Comparison of ENCODE assay signal across 8 mouse cellular contexts in genomic region chr19:31664159-31664991, GRCm38 (mm10).
DNase-seq lines count a peak whose midpoint lies in the region; ATAC-seq and TF ChIP-seq lines count a peak whose summit lies in the region.

No protein-coding gene starts in this region.

- no peaks in the 10 kb centered on the region for H3K36me3 ChIP-seq in forebrain, postnatal 0 days (ENCODE audit: insufficient read depth)

- H3K9me3 ChIP-seq in forebrain, postnatal 0 days (ENCODE audit: low read length), result no peaks in the 10 kb centered on the region

- peak; percentile 11; the same call in 1 of the 2 replicates for TF ChIP-seq CTCF in forebrain, postnatal 0 days (IDR thresholded peaks at IDR 0.05; ENCODE audit: low read depth)
- TF ChIP-seq CTCF in lung, adult 2 months (IDR thresholded peaks at IDR 0.05; ENCODE audit: insufficient read depth, low read length), result no peak
- no peak for TF ChIP-seq CTCF in olfactory bulb, adult 2 months (IDR thresholded peaks at IDR 0.05; ENCODE audit: insufficient read depth, low read depth, low read length)

- H3K9ac ChIP-seq in forebrain, postnatal 0 days, result peak overlapping the region; percentile 66

- TF ChIP-seq POLR2A in lung, adult 2 months (IDR thresholded peaks at IDR 0.05; ENCODE audit: borderline replicate concordance, extremely low read depth, low read depth, low read length), result 0 out of 2 replicates have a peak, but pooled peaks have one; percentile 15
- peak; percentile 9; the same call in 1 of the 2 replicates for TF ChIP-seq POLR2A in olfactory bulb, adult 2 months (IDR thresholded peaks at IDR 0.05; ENCODE audit: insufficient read depth, low read depth, low read length)

- peak overlapping the region; percentile 98 for H3K4me2 ChIP-seq in forebrain, postnatal 0 days (ENCODE audit: low read depth)

- H3K4me1 ChIP-seq in forebrain, postnatal 0 days (ENCODE audit: insufficient read depth), result peaks cover under 1% of the 10 kb centered on the region; the same call in 1 of the 2 replicates
- H3K4me1 ChIP-seq in lung, adult 2 months (ENCODE audit: control insufficient read depth, insufficient read depth, low read length), result peaks cover 4% of the 10 kb centered on the region
- H3K4me1 ChIP-seq in olfactory bulb, adult 2 months (ENCODE audit: control insufficient read depth, insufficient read depth, low read length), result no peaks in the 10 kb centered on the region

- peak overlapping the region; percentile 73 for H3K27ac ChIP-seq in forebrain, postnatal 0 days (ENCODE audit: low read depth, low read length)
- peak overlapping the region; percentile 57 for H3K27ac ChIP-seq in olfactory bulb, adult 2 months (ENCODE audit: insufficient read depth, low read depth, low read length)

- DNase-seq in 3134 (ENCODE audit: extremely low read depth, insufficient read length, low spot score), result peak; percentile 8
- DNase-seq in brain, adult 2 months (ENCODE audit: low read depth, low spot score), result peak; percentile 83
- peak; percentile 70 for DNase-seq in forebrain, postnatal 0 days
- DNase-seq in heart, postnatal 4 days, result peak; percentile 56
- peak; percentile 43 for DNase-seq in layer of hippocampus, adult 9-10 months (ENCODE audit: low spot score)
- DNase-seq in lung, adult 2 months, result peak; percentile 42
- DNase-seq in spleen, postnatal 36 days (ENCODE audit: low spot score in 2 of 2), result no peak

- H3K27me3 ChIP-seq in forebrain, postnatal 0 days (ENCODE audit: insufficient read depth, low read length), result no peaks in the 10 kb centered on the region

- under 1% methylated on average over 51 of the region's 52 CpGs for WGBS in forebrain, postnatal 0 days
- WGBS in lung, adult 2 months, result 1% methylated on average over 52 of the region's 52 CpGs
- WGBS in olfactory bulb, adult 2 months, result under 1% methylated on average over 52 of the region's 52 CpGs

- peak; percentile 77 for ATAC-seq in forebrain, postnatal 0 days

- peak overlapping the region; percentile 75 for H3K4me3 ChIP-seq in forebrain, postnatal 0 days (ENCODE audit: low read depth, low read length)
- peak overlapping the region; percentile 77 for H3K4me3 ChIP-seq in lung, adult 2 months (replicated peaks; ENCODE audit: extremely low read depth, low read depth, low read length)
- peak overlapping the region; percentile 70 for H3K4me3 ChIP-seq in olfactory bulb, adult 2 months (ENCODE audit: insufficient read depth, low read depth, low read length)

Comparison
In these comparisons a context has a peak if more than half of its experiments do, and no peak if none do; other contexts are left out.
1. DNase-seq: peak in 3134 (single experiment), brain, adult 2 months (single experiment), forebrain, postnatal 0 days (single experiment), heart, postnatal 4 days (single experiment), layer of hippocampus, adult 9-10 months (single experiment) and lung, adult 2 months (single experiment); none in spleen, postnatal 36 days (0 of 2).
2. Peak in every context shown above with its lines, with median percentiles within 50 percentile points of each other: H3K4me3 ChIP-seq.